Mouse (Mus musculus) thymus, adult 2 months (tissue): ENCODE measurements around the gene Eng. TPM values are rescaled to one million over a fixed set of nuclear protein-coding genes. Genes with fewer than 3 reads are reported as not detected.

Experiments used
- DNase-seq: peaks from one replicate; pipeline ENCODE4 v3.0.0; 2021
- H3K27ac ChIP-seq: fragments of 200-500 bp; 2 replicates; pipeline ENCODE4 v1.5.1; 2012; ENCODE audit warnings: low read length, control low read depth; ENCODE audit not compliant: control insufficient read depth, insufficient read depth
- H3K27me3 ChIP-seq: fragments of 200-500 bp; 2 replicates; pipeline ENCODE4 v1.6.1; 2012; ENCODE audit warnings: mild to moderate bottlenecking, low read length, moderate library complexity, mixed read lengths; ENCODE audit not compliant: control insufficient read depth, insufficient read depth
- H3K36me3 ChIP-seq: fragments of 200-500 bp; 2 replicates; pipeline ENCODE4 v1.6.1; 2012; ENCODE audit warnings: mild to moderate bottlenecking, low read length, moderate library complexity; ENCODE audit not compliant: control insufficient read depth, insufficient read depth
- H3K4me1 ChIP-seq: fragments of 200-500 bp; replicated peaks from 2 replicates; pipeline ENCODE4 v1.6.1; 2012; ENCODE audit warnings: low read length; ENCODE audit not compliant: control insufficient read depth, insufficient read depth
- H3K4me3 ChIP-seq: fragments of 200-500 bp; 2 replicates; pipeline ENCODE4 v1.5.1; 2012; ENCODE audit warnings: mild to moderate bottlenecking, low read length, control low read depth, moderate library complexity; ENCODE audit not compliant: control insufficient read depth, insufficient read depth
- CTCF ChIP-seq: fragments of 200-500 bp; IDR thresholded peaks from 2 replicates; pipeline ENCODE4 v1.5.1; 2012; ENCODE audit warnings: mild to moderate bottlenecking, control low read depth, low read length, moderate library complexity, borderline replicate concordance; ENCODE audit not compliant: control insufficient read depth, poor library complexity, insufficient read depth; ENCODE audit errors: extremely low read depth
- POLR2A ChIP-seq: fragments of 200-500 bp; IDR thresholded peaks from 2 replicates; pipeline ENCODE4 v1.6.1; 2012; ENCODE audit warnings: mild to moderate bottlenecking, low read length, control low read depth, moderate library complexity; ENCODE audit not compliant: control insufficient read depth, poor library complexity, insufficient read depth; ENCODE audit errors: extremely low read depth
- WGBS: fragments of 180-500 bp; shearing (Covaris S2); methylation state at CpG from one replicate; pipeline ENCODE4 v1.1.7; 2018; 5-methylcytosine and 5-hydroxymethylcytosine counted together
- polyA plus RNA-seq: library from polyadenylated mRNA; depleted of rRNA; stranded (reverse); fragments of >200 nt; gene quantifications from 2 replicates; pipeline ENCODE4 v1.2.3, GENCODE M21; 2012

Eng gene
- polyA plus RNA-seq, 1 experiment: 66.1 TPM

GRCm38 (mm10) chr2:32642813-32643212, 3.6 kb upstream of the Eng start:
- no peaks in the 10 kb centered on the region for H3K27me3 ChIP-seq
- no peaks in the 10 kb centered on the region for H3K36me3 ChIP-seq
- TF ChIP-seq POLR2A (no peak), CTCF (no peak)
- 95% methylated on average over 7 of the region's 7 CpGs for WGBS
- peaks cover 26% of the 10 kb centered on the region for H3K4me1 ChIP-seq
- no peak overlapping the region for H3K27ac ChIP-seq
- no peak for DNase-seq
- no peak overlapping the region for H3K4me3 ChIP-seq

DNA sequence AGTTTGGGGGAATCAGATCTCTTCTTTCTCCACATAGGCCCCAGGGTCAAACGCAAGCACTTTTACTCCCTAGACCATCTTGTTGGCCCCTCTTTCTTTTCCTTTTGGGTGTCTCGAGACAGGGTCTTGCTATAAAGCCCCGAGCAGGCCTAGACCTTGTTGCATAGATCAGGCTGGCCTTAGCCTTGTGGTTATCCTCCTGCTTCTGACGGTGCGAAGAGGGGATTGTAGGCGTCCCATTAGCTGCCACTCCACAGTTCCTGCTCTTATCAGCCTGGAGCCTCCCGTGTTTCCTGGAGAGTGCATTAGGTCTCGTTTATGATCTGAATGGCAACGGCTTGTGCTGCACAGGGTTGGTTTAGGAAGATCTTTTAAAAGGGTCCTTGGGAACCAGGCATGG, 2.3 kb upstream of the Eng start:
- Histone ChIP-seq H3K27ac (no peak overlapping the region), H3K4me1 (peaks cover 17% of the 10 kb centered on the region), H3K4me3 (no peak overlapping the region), H3K36me3 (no peaks in the 10 kb centered on the region), H3K27me3 (no peaks in the 10 kb centered on the region)
- WGBS: 95% methylated on average over 9 of the region's 9 CpGs
- TF ChIP-seq CTCF (no peak), POLR2A (no peak)
- no peak for DNase-seq

DNA sequence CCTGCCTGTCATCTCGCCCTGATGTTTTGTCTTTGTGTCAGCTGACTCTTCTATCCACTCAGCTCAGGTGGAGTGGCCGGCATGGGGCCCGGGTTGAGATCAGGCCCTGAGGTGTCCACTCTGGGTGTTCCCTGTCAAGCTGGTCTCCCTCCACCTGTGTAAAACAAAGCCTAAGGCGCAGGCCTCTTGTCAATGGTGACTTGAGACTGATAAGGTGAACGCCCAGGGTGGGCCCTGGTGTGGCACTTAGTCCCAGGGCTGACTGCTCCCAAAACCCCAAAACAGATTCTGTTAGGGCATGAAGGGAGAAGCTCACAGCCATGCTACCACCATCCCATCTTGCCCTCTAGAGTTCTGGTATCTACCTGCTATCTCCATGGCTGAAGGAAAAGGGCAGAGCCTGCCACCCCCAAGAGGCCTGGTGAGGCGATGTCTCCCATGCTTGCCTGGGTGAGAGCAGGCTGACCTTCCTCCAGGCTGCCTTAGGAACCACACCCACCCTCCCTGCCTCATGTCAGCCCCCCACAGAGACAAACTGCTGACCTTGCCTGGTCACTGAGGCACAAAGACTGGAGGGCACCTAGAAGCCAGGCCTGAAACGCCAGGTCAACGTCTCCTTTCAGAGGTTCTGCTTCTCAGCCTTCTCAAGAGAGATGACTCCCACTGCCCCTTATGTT, 1.5 kb upstream of the Eng start:
- TF ChIP-seq POLR2A: no peak
- no peak for TF ChIP-seq CTCF
- Histone ChIP-seq H3K27ac (no peak overlapping the region), H3K27me3 (no peaks in the 10 kb centered on the region), H3K4me3 (no peak overlapping the region), H3K4me1 (peaks cover 15% of the 10 kb centered on the region), H3K36me3 (no peaks in the 10 kb centered on the region)
- DNase-seq: no peak
- 96% methylated on average over 8 of the region's 8 CpGs for WGBS

DNA sequence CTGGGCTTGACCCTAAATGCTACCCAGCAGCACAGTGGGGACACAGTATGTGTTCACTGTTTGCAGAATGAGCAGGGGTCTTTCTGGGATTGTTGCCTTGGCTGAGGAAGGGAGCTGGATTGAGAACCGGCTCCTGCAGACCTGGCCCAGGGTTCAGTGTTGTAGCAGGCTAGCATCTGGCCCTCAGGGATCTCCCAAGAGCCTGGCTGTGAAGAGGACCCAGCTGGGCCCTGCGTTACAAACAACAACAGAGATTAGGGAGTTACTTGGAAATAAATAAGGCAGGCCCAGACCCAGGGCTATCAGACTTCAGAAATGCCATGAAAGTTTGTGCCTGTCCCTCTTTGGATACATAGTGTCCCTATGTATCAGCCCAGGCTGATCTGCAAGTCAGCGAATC, 748 bp upstream of the Eng start:
- Histone ChIP-seq H3K36me3 (no peaks in the 10 kb centered on the region), H3K27ac (no peak overlapping the region), H3K4me3 (no peak overlapping the region), H3K4me1 (peaks cover 12% of the 10 kb centered on the region), H3K27me3 (no peaks in the 10 kb centered on the region)
- WGBS: 89% methylated on average over 3 of the region's 3 CpGs
- no peak for DNase-seq
- no peak for TF ChIP-seq CTCF
- TF ChIP-seq POLR2A: no peak

GRCm38 (mm10) chr2:32647366-32647765, 971 bp downstream of the Eng start:
- Histone ChIP-seq H3K36me3 (no peaks in the 10 kb centered on the region), H3K4me3 (no peak overlapping the region), H3K27me3 (no peaks in the 10 kb centered on the region), H3K27ac (no peak overlapping the region), H3K4me1 (peaks cover 11% of the 10 kb centered on the region)
- DNase-seq: no peak
- TF ChIP-seq CTCF (no peak), POLR2A (no peak)
- WGBS: 40% methylated on average over 7 of the region's 7 CpGs

GRCm38 (mm10) chr2:32653764-32654163, 7.4 kb downstream of the Eng start:
- H3K27ac ChIP-seq: no peak overlapping the region
- no peak for TF ChIP-seq CTCF
- no peak for TF ChIP-seq POLR2A
- H3K27me3 ChIP-seq: no peaks in the 10 kb centered on the region
- H3K4me3 ChIP-seq: no peak overlapping the region
- H3K4me1 ChIP-seq: 0 out of 2 replicates have a peak, but pooled peaks cover 9% of the 10 kb centered on the region
- whole genome bisulfite sequencing: 92% methylated on average over 7 of the region's 7 CpGs
- no peaks in the 10 kb centered on the region for H3K36me3 ChIP-seq
- no peak for DNase-seq
